Mouse (Mus musculus): Measurements from ENCODE around the gene Jade1. TPM values are rescaled to one million over a fixed set of nuclear protein-coding genes. Genes with fewer than 3 reads are reported as not detected.

The Jade1 gene
- polyA plus RNA-seq, 1 experiment = 201 TPM

DNA sequence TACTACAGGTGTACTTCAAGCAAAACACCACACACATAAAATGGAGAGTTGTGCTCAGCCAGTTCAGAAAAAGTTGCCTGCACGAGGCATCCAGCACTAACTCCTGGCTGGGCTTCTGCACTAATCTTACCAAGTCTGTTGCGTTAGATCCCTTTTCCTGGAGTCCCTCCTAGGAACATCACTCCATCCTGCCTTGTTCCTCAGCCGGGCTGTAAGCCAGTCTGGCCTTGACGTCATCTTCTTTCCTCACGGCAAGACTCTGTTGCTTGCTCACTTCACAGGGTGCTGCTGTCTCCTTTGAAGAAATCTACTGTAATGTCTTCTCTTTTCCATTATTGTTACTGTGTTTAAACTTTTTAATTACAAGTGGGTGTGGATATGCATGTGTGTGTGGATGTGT is 20.4 kb downstream of the Jade1 start:
- Histone ChIP-seq H3K9me3 (replicated peaks; ENCODE audit: control insufficient read depth, insufficient read depth, low read length, poor library complexity, severe bottlenecking) (no peaks in the 10 kb centered on the region), H3K27me3 (ENCODE audit: control insufficient read depth, insufficient read depth, low read length, poor library complexity, severe bottlenecking) (no peaks in the 10 kb centered on the region), H3K36me3 (ENCODE audit: control insufficient read depth, insufficient read depth, low read length, poor library complexity, severe bottlenecking) (peaks cover 78% of the 10 kb centered on the region), H3K9ac (ENCODE audit: low read depth, poor library complexity, severe bottlenecking) (no peak overlapping the region), H3K27ac (ENCODE audit: insufficient read depth, low read length) (no peak overlapping the region), H3K4me3 (ENCODE audit: low read depth, low read length) (no peak overlapping the region), H3K4me1 (ENCODE audit: control insufficient read depth, insufficient read depth, low read length) (peaks cover 15% of the 10 kb centered on the region)
- no peak for TF ChIP-seq EP300 (IDR thresholded peaks at IDR 0.05; ENCODE audit: insufficient read depth, low read depth, low read length)
- no peak for TF ChIP-seq CTCF (IDR thresholded peaks at IDR 0.05; ENCODE audit: low read depth, low read length)
- no peak for TF ChIP-seq POLR2A (IDR thresholded peaks at IDR 0.05; ENCODE audit: insufficient read depth, low read length)

- no peak overlapping the region for H3K27ac ChIP-seq (ENCODE audit: insufficient read depth, low read length)
- no peak overlapping the region for H3K4me3 ChIP-seq (ENCODE audit: low read depth, low read length)
- H3K9me3 ChIP-seq (replicated peaks; ENCODE audit: control insufficient read depth, insufficient read depth, low read length, poor library complexity, severe bottlenecking) = no peaks in the 10 kb centered on the region
- no peak for TF ChIP-seq POLR2A (IDR thresholded peaks at IDR 0.05; ENCODE audit: insufficient read depth, low read length)
- no peak for TF ChIP-seq EP300 (IDR thresholded peaks at IDR 0.05; ENCODE audit: insufficient read depth, low read depth, low read length)
- no peak for TF ChIP-seq CTCF (IDR thresholded peaks at IDR 0.05; ENCODE audit: low read depth, low read length)
- H3K9ac ChIP-seq (ENCODE audit: low read depth, poor library complexity, severe bottlenecking) = no peak overlapping the region
- H3K36me3 ChIP-seq (ENCODE audit: control insufficient read depth, insufficient read depth, low read length, poor library complexity, severe bottlenecking) = peaks cover 81% of the 10 kb centered on the region
- no peaks in the 10 kb centered on the region for H3K27me3 ChIP-seq (ENCODE audit: control insufficient read depth, insufficient read depth, low read length, poor library complexity, severe bottlenecking)
- peaks cover 11% of the 10 kb centered on the region for H3K4me1 ChIP-seq (ENCODE audit: control insufficient read depth, insufficient read depth, low read length)
Observed at GRCm38 (mm10) chr3:41577240-41577639, 21.7 kb downstream of the Jade1 start.

DNA sequence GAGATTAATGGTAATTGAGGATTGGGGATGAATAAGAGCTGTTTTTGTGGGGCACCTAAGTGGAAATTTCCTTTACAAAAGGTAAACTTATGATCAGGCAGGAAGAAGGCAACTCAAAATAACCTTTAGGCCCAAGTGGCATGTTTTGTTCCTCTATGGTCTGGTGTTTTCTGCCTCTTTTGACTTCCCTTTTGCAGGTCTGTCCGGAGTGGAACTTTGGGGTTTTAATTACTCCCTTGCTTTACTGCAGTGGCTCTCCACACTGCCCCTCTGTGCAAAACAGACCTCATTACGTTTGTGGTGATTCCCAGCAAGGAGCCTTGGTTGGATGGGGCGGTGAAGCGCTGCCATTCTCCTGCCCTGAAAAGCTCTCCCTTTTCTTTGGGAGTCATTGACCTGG is 24.3 kb downstream of the Jade1 start:
- peaks cover 78% of the 10 kb centered on the region for H3K36me3 ChIP-seq (ENCODE audit: control insufficient read depth, insufficient read depth, low read length, poor library complexity, severe bottlenecking)
- peaks cover 10% of the 10 kb centered on the region for H3K4me1 ChIP-seq (ENCODE audit: control insufficient read depth, insufficient read depth, low read length)
- H3K9ac ChIP-seq (ENCODE audit: low read depth, poor library complexity, severe bottlenecking) = no peak overlapping the region
- TF ChIP-seq CTCF (IDR thresholded peaks at IDR 0.05; ENCODE audit: low read depth, low read length) (no peak), POLR2A (IDR thresholded peaks at IDR 0.05; ENCODE audit: insufficient read depth, low read length) (no peak), EP300 (IDR thresholded peaks at IDR 0.05; ENCODE audit: insufficient read depth, low read depth, low read length) (no peak)
- no peak overlapping the region for H3K4me3 ChIP-seq (ENCODE audit: low read depth, low read length)
- H3K9me3 ChIP-seq (replicated peaks; ENCODE audit: control insufficient read depth, insufficient read depth, low read length, poor library complexity, severe bottlenecking) = no peaks in the 10 kb centered on the region
- no peak overlapping the region for H3K27ac ChIP-seq (ENCODE audit: insufficient read depth, low read length)
- no peaks in the 10 kb centered on the region for H3K27me3 ChIP-seq (ENCODE audit: control insufficient read depth, insufficient read depth, low read length, poor library complexity, severe bottlenecking)

DNA sequence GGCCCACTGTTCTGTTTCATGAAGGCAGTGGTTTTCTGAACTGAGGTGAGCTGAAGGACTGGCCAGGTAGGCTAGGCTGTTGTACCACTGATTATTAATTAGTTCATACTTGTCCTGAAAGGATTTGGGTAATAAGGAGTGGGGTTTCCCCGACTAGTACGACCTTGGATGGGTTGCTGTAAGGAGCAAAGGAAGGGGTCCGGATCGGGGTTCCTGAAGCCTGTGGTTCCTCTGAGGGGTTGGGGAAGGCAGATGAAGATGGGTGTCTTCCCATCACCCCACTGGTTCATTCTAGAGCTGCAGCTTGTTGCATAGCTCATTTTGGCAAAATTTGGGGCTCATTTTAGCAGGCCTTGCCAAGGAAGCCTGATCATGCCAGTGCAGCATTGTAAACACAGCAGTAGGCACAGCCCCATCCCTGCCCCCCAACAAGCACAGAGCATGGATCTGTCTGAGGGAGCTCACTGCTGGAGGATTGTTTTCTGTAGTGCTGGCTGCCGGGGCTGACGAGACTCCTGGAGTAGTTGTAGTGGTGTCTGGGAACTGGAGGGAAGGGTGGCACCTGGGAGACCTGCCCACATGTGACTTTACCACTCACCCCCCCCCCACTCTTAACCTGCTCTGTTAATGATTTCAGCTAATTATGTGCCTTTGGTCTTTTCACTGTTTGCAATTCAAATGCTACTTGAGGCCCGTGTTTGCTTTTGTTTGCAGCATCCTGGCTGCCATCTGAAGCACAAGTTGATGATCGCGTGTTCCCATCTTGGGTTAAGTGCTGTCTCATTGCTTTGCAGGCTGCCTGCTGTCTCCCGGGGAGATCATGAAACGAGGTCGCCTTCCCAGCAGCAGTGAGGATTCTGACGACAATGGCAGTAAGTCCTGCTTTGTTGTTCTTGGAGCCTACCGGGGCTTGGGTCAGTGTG is 25.1 kb downstream of the Jade1 start:
- no peak overlapping the region for H3K9ac ChIP-seq (ENCODE audit: low read depth, poor library complexity, severe bottlenecking)
- no peak overlapping the region for H3K4me3 ChIP-seq (ENCODE audit: low read depth, low read length)
- no peak for TF ChIP-seq EP300 (IDR thresholded peaks at IDR 0.05; ENCODE audit: insufficient read depth, low read depth, low read length)
- TF ChIP-seq POLR2A (IDR thresholded peaks at IDR 0.05; ENCODE audit: insufficient read depth, low read length) = no peak
- no peak for TF ChIP-seq CTCF (IDR thresholded peaks at IDR 0.05; ENCODE audit: low read depth, low read length)
- no peaks in the 10 kb centered on the region for H3K27me3 ChIP-seq (ENCODE audit: control insufficient read depth, insufficient read depth, low read length, poor library complexity, severe bottlenecking)
- H3K9me3 ChIP-seq (replicated peaks; ENCODE audit: control insufficient read depth, insufficient read depth, low read length, poor library complexity, severe bottlenecking) = no peaks in the 10 kb centered on the region
- no peak overlapping the region for H3K27ac ChIP-seq (ENCODE audit: insufficient read depth, low read length)
- H3K4me1 ChIP-seq (ENCODE audit: control insufficient read depth, insufficient read depth, low read length) = peaks cover 12% of the 10 kb centered on the region
- H3K36me3 ChIP-seq (ENCODE audit: control insufficient read depth, insufficient read depth, low read length, poor library complexity, severe bottlenecking) = peaks cover 77% of the 10 kb centered on the region

DNA sequence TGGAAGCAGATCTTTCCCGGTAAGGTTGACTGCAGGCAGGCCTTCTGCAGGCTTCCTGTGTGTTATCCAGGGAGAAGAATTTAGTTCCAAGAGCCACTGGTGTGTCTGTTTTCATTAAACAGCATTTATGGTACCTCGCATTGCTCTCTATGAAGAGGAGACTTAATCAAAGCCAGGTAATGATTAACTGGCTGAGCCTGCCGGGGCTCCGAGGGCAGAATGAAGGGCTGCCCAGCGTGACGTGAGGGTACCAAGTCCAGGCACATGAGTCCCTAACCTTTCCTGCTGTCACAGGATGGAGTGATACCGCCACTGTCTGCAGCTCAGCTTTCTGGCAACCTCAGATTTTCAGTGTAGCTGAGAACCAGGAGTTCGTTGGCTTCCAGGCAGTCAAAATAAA is 25.9 kb downstream of the Jade1 start:
- Histone ChIP-seq H3K4me1 (ENCODE audit: control insufficient read depth, insufficient read depth, low read length) (peaks cover 12% of the 10 kb centered on the region), H3K36me3 (ENCODE audit: control insufficient read depth, insufficient read depth, low read length, poor library complexity, severe bottlenecking) (peaks cover 71% of the 10 kb centered on the region), H3K27ac (ENCODE audit: insufficient read depth, low read length) (peak overlapping the region; percentile 30; the same call in 1 of the 2 replicates)

DNA sequence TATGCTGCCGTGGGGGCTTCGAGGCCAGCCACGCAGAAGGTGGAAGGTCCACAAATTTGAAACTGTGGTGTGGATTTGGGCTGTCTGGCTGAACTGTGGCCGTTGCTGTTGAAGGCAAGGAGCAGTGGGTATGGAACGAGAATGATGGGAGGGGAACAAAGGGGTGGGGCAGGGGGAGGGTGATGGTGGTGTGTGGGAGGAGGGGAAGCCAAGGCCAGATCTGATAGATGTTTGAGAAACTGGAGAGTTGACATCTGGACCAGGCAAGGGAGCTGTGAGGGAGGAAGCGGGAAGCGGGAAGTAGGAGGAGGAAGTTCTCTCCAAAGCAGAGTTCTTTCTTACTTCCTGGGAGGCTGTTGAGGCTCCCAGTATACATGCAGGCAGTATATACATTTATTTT is 26.7 kb downstream of the Jade1 start:
- Histone ChIP-seq H3K4me3 (ENCODE audit: low read depth, low read length) (no peak overlapping the region), H3K27ac (ENCODE audit: insufficient read depth, low read length) (no peak overlapping the region), H3K4me1 (ENCODE audit: control insufficient read depth, insufficient read depth, low read length) (peaks cover 12% of the 10 kb centered on the region), H3K36me3 (ENCODE audit: control insufficient read depth, insufficient read depth, low read length, poor library complexity, severe bottlenecking) (peaks cover 63% of the 10 kb centered on the region), H3K9me3 (replicated peaks; ENCODE audit: control insufficient read depth, insufficient read depth, low read length, poor library complexity, severe bottlenecking) (no peaks in the 10 kb centered on the region), H3K27me3 (ENCODE audit: control insufficient read depth, insufficient read depth, low read length, poor library complexity, severe bottlenecking) (no peaks in the 10 kb centered on the region), H3K9ac (ENCODE audit: low read depth, poor library complexity, severe bottlenecking) (no peak overlapping the region)
- TF ChIP-seq EP300 (IDR thresholded peaks at IDR 0.05; ENCODE audit: insufficient read depth, low read depth, low read length) = no peak
- TF ChIP-seq POLR2A (IDR thresholded peaks at IDR 0.05; ENCODE audit: insufficient read depth, low read length) = no peak
- TF ChIP-seq CTCF (IDR thresholded peaks at IDR 0.05; ENCODE audit: low read depth, low read length) = no peak

More for the DNA sequence above, 25.9 kb downstream of the Jade1 start:
- H3K27me3 ChIP-seq (ENCODE audit: control insufficient read depth, insufficient read depth, low read length, poor library complexity, severe bottlenecking) = no peaks in the 10 kb centered on the region
- no peak for TF ChIP-seq EP300 (IDR thresholded peaks at IDR 0.05; ENCODE audit: insufficient read depth, low read depth, low read length)
- TF ChIP-seq CTCF (IDR thresholded peaks at IDR 0.05; ENCODE audit: low read depth, low read length) = no peak
- TF ChIP-seq POLR2A (IDR thresholded peaks at IDR 0.05; ENCODE audit: insufficient read depth, low read length) = no peak
- no peak overlapping the region for H3K4me3 ChIP-seq (ENCODE audit: low read depth, low read length)
- no peaks in the 10 kb centered on the region for H3K9me3 ChIP-seq (replicated peaks; ENCODE audit: control insufficient read depth, insufficient read depth, low read length, poor library complexity, severe bottlenecking)
- H3K9ac ChIP-seq (ENCODE audit: low read depth, poor library complexity, severe bottlenecking) = no peak overlapping the region
